Mouse (Mus musculus) CH12.LX (cell line): Measurements from ENCODE around the gene Zfp978.

Source experiments
- CTCF ChIP-seq, 2 experiments: IDR thresholded peaks in 1 of 2; conservative IDR thresholded peaks in 1 of 2; 2 replicates each; pipeline ENCODE4 v1.5.1; 2011 to 2012; ENCODE audit warnings: low read depth in 2 of 2, low read length in 2 of 2, improper control_type of control experiment in 1 of 2, inconsistent platforms in 1 of 2, mild to moderate bottlenecking in 1 of 2, moderate library complexity in 1 of 2
- EP300 ChIP-seq: IDR thresholded peaks from 2 replicates; pipeline ENCODE4 v1.6.1; 2011; ENCODE audit warnings: low read length, improper control_type of control experiment
- GABPA ChIP-seq: IDR thresholded peaks from 2 replicates; pipeline ENCODE4 v1.6.1; 2012; ENCODE audit warnings: low read depth, low read length, improper control_type of control experiment, inconsistent platforms; ENCODE audit not compliant: insufficient replicate concordance
- POLR2A ChIP-seq: IDR thresholded peaks from 2 replicates; pipeline ENCODE4 v1.6.1; 2011; ENCODE audit warnings: low read depth, mild to moderate bottlenecking, improper control_type of control experiment, low read length
- RCOR1 ChIP-seq: conservative IDR thresholded peaks from 2 replicates; pipeline ENCODE4 v1.6.1; 2012; ENCODE audit warnings: low read depth, mild to moderate bottlenecking, inconsistent platforms, low read length, improper control_type of control experiment
- TBP ChIP-seq: conservative IDR thresholded peaks from 2 replicates; pipeline ENCODE4 v1.6.1; 2011; ENCODE audit warnings: low read depth, low read length, improper control_type of control experiment
- ZC3H11A ChIP-seq: IDR thresholded peaks from 2 replicates; pipeline ENCODE4 v1.6.1; 2012; ENCODE audit warnings: low read depth, mild to moderate bottlenecking, inconsistent platforms, low read length, improper control_type of control experiment
- ZKSCAN1 ChIP-seq: IDR thresholded peaks from 2 replicates; pipeline ENCODE4 v1.6.1; 2012; ENCODE audit warnings: low read depth, inconsistent platforms, low read length, improper control_type of control experiment, borderline replicate concordance

DNA sequence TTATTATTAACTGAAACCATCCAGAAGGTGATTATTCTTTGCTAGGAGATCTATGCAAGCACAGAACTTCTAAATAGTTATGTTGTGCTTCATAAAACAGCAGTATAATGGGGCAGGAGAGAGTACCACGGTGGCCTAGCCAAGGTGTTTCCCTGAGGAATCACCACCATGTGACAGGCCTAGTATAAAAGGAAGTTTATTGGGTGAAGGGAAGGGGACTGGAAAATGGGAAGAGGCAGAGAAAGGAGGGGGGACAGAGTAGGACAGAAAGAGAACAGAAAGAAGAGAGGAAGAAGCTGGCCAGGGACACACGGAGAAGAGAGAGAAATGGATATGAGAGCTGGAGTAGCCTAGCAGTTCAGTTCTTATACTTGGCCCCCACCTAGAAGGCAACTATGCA lies 72.8 kb downstream of the Zfp978 start:
- TF ChIP-seq EP300 (no peak), ZC3H11A (no peak), POLR2A (no peak), RCOR1 (no peak), CTCF (conservative IDR thresholded peaks at IDR 0.05 in 1 of 2, IDR thresholded peaks at IDR 0.05 in 1 of 2; ENCODE audit: low read depth in 2 of 2, low read length in 2 of 2) (no peak), ZKSCAN1 (no peak), GABPA (no peak), TBP (no peak)
